Mouse (Mus musculus): Measurements from ENCODE around the gene Arih2.

GRCm38 (mm10) chr9:108669875-108670274 is 20.7 kb upstream of the Arih2 start:
- no peak for TF ChIP-seq CTCF (IDR thresholded peaks at IDR 0.05; ENCODE audit: borderline replicate concordance, insufficient read depth, low read depth, low read length)
- no peak for TF ChIP-seq POLR2A (IDR thresholded peaks at IDR 0.05; ENCODE audit: borderline replicate concordance, insufficient read depth, low read length)

Measured in cerebellum, adult 2 months (tissue).